Mouse (Mus musculus) layer of hippocampus, adult 11-12 months (tissue): ENCODE data around the gene Gm10282.

Experiments
- DNase-seq: peaks from one replicate; pipeline ENCODE4 v3.0.0; 2022; ENCODE audit warnings: low spot score

Gm10282 gene

DNA sequence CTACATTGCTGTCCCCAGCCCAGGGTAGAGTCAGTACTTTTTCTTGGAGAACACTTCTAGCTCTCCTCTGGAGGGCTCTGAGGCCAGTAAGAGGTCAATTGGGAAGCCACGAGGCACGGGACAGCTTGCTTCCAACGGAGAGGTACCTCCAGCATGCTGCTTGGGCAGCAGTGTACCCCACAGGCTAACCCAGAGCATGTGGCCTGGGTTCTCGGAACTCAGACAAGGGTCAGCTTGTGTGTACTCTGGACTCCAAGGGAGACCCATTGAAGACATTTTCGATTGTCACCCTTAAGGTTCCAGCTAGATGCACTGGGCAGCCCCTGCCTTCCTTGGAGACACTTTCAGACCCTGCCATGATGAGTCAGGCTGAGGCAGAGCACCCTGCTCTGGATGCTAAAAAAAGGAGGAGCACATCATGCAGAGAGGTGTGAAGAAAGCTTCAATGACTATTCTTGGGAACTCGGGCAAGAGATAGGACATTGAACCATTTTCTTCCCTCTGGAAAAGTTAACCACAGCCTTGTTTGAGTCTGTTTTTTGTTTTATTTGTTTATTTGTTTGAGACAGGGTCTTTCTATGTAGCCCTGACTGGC lies 18.2 kb upstream of the Gm10282 start:
- no peak for DNase-seq

DNA sequence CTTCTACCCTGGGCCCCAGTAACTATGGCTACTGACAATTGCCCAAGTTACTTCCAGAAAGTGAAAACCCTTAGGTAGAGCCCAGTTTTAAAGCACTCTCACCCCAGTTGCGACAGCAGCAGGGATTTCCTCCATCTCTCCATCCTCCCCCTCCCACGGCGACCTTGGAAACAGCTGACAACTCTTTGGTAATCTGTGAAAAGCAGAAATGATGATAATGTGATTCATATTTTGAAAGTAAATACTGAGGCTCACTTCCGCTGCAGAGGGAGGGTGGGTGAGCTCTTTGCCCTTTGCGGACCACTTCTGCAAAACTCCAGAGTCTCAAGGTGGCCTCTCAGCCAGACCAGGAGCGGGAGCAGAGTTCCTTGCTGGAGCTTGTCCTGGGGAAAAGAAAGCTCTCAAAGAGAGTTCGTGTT lies 17.4 kb upstream of the Gm10282 start:
- DNase-seq, result no peak

DNA sequence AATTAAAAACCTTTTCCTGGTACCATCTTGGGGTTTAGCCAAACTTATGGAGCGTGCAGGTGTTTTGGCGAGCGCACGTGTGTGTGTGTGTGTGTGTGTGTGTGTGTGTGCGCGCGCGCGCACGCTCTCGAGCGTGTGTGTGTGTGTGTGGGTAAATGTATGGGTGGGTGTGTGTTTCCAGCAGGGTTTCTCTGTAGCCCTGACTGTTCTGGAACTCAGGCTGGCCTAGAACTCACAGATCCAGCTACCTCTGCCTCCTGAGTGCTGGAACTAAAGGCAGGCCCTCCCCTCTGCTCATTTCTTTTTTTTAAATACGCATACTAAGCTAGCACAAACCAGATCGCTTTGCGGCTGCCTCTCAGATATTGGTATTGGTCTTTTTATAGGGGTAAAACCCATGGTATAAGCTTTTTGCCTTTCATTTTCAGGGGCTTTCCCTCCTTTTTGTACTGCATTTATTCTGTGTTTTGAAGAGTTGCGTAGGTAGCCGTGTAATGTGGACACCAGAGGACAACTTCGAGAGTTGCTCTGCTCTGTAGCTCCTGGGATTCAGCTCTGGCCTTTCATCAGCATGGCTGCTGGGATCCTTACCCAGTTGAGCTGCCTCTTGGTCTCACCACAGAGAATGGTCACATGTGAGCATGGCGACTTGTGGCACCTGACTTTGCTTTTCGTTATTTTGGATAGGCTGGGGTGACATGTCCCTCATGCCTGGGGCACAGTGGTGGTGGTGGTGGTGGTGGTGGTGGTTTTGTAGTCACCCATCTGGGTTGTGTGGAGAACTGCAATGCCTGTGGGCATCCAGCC lies 16.8 kb upstream of the Gm10282 start:
- no peak for DNase-seq

DNA sequence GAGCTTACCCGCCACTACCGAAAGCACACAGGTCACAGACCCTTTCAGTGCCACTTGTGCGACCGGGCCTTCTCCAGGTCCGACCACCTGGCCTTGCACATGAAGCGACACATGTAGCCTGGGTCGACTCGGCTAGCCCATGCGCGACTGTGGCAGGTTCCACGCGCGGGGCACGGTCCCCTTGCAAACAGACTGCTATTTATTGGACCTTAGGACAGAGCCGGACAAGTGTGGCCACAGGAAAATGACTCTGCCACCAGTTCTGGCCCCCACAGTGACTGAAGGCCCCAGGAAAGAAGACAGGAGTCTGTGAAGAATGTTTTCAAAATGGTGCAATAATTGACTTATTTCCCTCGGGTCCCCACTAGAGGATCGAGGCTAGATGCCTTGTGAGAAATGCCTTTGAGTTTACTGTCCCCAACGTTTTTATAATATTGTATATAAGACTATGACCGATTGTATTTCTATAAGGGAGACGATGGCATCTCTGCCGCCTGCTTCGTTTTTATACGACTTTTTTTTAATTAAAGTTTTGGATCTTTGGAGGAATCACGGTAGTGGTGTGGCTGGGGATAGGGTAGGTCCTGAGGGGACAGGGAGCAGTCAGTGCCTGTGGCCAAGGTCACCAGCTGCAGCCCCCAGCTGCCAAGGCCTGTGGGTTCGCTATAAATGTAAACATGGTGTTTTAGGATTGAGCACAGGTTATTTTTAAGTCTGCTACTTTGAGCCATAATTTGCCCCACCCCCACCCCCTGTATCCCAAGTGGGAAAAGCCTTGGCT lies 15.9 kb upstream of the Gm10282 start:
- no peak for DNase-seq

DNA sequence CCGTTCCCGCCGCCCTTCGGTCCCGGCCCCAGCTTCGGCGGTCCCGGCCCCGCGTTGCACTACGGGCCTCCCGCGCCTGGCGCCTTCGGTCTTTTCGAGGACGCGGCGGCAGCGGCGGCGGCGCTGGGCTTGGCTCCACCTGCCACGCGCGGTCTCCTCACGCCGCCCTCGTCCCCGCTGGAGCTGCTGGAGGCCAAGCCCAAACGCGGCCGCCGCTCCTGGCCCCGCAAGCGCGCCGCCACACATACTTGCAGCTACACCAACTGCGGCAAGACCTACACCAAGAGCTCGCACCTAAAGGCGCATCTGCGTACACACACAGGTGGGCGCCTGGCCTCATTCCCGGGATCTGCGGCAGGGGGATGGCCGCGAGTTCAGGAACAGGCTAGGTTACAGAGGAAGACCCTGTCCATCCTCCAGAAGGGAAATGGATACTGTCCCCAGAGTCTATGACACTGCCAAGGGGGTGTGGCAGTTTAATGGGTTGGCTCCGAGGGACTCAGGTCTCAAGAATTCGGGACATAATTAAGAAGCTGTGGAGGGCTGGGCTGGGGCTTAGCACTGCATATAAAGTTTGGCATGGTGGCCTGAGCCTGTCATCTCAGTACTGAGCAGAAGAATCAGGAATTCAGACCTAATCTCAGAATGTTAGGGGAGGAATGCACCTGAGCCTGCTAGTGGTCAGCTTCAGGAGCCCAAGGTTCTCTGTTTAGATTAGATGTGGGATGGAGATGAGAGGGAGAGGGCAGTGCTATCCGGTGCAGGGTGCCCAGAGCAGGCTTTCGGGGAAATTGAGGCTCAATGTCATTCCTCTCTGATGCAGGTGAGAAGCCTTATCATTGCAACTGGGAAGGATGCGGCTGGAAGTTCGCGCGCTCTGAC lies 15.1 kb upstream of the Gm10282 start:
- DNase-seq, result no peak

DNA sequence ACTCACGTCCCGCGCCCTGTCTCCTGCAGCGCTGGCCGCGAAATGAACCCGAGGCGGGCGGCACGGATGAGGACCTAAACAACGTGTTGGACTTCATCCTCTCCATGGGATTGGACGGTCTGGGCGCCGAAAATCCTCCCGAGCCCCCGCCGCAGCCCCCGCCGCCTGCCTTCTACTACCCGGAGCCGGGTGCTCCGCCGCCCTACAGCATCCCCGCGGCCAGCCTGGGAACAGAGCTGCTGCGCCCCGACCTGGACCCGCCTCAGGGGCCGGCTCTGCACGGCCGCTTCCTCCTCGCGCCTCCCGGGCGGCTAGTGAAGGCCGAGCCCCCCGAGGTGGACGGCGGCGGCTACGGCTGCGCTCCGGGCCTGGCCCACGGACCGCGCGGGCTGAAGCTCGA lies 14.3 kb upstream of the Gm10282 start:
- DNase-seq, result no peak

DNA sequence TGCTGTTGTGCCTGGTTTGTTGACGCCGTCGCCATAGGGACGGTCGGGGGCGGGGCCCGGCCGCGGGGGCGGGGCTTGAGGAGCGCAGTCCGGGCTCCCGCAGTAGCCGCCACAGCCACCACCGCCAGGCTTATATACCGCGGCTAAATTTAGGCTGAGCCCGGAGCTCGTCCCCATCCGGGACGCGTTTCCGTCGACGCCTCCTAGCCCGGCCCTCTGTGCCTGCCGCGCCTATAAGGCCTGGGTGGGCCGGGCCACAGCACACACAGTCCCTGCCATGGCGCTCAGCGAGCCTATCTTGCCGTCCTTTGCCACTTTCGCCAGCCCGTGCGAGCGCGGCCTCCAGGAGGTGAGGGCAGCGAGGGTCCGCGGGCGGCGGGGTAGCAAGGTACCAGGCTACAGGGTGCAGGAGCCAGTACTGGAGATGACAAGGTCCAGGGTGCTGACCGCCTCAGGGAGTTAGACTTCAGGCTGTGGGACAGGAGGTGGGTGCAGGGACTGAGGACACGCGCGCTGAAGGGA lies 13.8 kb upstream of the Gm10282 start, which contains the start of gene Klf2:
Klf2 (plus strand) TSS at position 233 of the 522 bp plus-strand sequence.
- DNase-seq, result peak; percentile 88

DNA sequence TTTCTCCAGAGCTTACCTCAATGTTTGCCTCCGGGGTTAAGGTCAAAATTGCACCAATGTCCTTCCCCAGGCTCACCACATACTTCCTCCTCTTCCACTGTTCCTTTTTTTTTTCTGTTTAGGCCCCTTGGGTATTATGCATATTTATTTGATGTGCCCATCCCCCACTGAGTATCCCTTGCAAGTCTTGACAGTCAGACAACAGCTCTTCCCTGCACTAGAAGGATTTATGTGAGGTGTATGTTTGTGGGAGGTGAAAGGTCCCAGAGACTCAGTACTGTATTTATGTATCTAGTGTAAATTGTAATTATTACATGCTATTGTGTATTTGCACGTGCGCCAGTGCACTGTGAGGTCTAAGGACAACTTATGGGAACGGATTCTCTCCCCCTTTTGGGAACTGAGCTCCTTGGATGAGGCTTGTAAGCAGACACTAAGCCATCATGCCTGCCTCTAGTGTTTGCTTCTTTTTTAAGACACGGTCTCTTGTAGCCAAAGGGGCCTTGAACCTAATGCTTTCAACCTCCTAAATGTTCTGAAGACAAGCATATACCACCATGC lies 12.8 kb upstream of the Gm10282 start:
- DNase-seq, result no peak

DNA sequence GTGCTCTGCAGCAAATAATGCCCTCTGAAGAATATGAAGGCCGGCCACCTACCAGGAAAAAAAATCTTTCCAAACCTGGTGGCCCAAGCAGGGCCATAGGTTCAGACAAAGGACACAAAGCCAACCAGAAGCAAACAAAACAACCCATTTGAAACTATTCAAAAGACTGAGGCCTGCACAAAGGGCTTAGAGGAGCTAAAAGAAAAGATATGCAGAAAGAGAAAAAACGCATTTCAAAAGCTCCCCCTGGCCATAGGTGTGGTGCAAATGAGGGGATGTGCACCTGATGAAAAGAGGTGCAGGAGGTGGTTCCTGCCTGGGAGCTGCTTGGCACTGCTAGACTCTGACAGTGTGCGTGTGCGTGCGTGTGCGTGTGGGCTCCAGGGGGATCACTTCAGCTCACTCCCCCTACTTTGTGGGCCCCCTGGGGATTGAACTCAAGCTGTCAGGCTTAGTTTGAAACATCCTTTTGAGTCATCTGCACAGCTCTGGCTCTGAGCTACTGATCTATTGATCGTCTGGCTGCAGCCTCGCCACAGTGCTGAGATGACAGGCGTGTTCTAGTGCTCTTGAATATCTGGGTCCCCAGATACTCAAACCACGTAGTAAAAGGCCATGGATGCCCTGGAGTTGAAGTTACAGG lies 11.1 kb upstream of the Gm10282 start:
- DNase-seq, result no peak

DNA sequence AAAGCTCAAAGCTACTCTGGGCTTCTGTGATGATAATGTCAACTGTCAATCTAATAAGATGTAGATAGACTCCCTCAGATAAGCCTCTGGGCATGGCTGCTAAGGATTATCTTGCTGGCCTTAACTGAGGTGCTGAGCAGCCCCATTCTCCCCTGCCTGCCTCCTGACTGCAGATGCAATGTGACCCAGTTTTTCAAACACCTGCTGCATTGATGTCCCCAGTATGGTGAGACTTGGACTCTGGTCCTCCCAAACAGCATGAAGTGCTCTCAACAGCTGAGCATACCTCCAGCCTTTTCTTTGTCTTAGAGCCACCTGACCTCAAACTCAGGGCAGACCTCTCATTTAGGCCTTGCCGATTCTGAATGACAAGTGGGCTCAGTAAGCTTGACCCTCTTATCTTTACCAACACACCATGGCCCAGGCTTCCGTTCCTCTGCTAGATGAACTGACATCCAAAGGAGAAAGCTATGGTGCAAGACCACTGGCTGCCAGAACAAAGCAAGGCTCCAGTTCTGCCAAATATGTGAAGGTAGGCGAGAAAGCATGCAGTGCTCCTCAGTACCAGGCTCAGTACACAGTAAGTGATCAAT lies 8.0 kb upstream of the Gm10282 start:
- DNase-seq, result no peak

DNA sequence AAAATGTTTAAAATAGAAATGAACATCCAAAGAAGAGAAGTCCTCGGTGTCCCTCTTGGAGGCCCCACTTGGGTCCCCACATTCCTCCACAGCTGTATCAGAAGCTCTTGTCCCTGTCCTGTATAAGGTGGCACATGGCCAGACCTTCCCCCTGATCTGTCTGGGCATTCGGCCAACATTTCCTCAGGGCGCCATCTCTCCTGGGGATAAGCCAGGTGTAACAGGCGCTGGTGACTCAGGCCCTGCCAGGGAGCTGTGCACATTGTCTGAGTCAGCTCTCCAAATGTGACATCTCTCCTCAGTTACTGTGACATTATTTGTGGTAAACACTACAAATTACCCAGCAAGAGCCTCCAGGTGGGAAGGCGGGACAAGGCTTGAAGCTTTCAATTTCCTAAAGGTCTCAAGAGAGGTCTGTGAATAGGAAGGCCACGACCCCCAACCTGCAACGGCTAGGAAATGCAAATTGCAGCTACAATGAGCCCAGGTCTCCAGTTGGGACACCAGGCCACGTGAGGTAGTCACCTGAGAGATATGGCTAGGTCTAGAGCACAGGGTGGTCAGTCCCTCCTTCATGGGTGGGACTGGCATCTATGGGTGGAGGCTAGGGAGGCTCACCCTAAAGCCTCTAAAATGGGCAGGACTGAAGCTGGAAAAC lies 5.9 kb upstream of the Gm10282 start:
- peak; percentile 76 for DNase-seq

DNA sequence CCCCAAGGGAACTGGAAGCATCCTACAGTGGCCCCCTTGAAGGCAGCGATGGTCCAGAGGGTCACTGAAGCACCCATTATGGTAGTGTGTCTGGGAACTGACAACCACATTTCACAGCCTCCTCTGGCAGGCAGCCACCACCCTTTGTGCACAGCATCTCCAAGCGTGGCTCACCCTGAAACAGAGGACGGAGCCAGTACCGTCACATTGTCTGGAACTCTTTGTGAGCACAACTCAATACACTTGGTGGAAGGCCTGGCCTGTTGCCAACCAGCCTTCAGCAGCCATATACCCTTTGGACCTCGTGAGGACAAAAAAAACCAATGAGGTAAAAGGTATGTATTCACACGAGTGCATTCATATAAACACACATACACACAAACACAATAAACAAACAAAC lies 3.2 kb upstream of the Gm10282 start:
- no peak for DNase-seq

DNA sequence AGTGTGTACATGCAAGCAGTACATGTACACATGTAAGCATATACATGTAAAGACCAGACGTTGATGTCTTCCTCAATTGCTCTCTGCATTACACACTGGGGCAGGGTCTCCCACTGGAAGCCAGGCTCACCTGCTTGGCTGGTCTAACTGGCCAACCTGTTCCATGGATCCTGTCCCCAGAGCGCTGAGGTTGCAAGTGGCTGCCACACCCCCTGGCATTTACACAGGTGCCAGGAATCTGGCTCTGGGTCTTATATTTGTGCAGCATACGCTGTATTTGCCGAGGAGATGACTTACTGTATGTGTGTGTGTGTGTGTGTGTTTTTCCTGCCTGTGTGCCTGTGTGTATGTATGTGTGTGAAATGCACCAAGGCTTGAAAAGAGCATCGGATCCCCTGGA lies 1.9 kb upstream of the Gm10282 start:
- DNase-seq, result no peak

DNA sequence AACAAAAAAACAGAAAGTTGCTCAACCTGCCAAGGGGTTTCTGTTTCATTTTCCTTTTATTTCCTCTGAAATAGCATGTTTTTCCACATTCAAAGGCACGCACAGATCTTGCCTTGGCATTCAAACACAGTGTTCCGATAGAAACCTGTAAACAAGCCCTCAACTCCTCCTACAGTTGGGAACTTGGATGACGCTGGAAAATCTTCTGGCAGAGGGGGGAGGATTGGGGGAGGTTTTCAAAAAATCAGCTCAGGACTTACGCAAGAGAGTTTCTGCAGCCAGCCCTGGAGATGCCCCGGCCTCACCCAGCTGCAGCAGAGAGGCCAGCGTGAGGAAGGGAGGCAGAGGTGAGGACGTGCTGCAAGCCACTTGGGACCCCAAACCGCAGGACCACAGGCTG lies 1.4 kb downstream of the Gm10282 start:
- peak; percentile 22 for DNase-seq

DNA sequence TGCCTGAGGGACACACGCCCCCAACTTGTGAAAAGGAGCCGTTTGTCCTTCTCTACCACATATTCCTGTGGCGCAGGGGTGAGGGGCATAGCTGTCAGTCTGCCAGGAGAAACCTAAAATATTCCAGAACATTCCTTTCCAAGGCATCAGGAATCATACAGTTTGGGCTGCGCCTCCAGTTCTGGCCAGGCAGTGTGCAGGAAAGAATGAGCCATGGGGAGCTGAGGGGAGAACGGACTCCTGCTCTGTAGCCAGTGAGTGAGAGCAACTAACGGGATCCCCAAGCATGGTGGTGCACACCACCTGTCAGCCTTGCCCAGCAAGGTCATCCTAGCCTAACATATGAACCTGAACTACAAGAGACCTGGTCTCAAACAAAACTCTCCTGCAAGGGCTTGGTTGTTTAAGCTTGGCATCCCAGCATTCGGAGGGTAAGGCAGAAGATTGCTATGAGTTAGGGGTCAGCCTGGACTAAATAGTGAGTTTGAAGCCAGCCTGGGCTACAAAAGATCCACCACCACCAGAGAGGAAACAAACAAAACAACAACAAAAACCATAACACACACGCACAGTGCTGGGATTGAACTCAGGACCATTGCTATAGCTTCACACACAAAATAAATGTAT lies 2.0 kb downstream of the Gm10282 start:
- no peak for DNase-seq

DNA sequence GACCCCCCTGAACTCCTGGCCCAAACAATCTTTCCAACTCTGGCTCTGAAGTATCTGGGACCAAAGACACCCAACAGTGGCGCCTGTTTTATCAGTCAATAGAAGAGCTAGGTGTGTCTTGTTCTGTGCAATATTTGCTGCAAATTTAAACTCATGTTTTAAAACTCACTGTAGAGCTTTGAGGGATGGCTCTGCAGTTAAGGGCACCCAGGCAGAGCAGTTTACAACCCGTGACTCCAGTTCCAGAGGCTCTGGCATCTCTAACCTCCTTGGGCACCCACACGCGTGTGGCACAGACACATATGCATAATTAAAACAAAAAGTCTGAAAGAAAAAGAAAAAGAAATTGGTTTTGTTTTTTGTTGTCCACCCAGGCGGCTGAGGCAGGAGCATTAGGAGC lies 3.6 kb downstream of the Gm10282 start:
- no peak for DNase-seq

DNA sequence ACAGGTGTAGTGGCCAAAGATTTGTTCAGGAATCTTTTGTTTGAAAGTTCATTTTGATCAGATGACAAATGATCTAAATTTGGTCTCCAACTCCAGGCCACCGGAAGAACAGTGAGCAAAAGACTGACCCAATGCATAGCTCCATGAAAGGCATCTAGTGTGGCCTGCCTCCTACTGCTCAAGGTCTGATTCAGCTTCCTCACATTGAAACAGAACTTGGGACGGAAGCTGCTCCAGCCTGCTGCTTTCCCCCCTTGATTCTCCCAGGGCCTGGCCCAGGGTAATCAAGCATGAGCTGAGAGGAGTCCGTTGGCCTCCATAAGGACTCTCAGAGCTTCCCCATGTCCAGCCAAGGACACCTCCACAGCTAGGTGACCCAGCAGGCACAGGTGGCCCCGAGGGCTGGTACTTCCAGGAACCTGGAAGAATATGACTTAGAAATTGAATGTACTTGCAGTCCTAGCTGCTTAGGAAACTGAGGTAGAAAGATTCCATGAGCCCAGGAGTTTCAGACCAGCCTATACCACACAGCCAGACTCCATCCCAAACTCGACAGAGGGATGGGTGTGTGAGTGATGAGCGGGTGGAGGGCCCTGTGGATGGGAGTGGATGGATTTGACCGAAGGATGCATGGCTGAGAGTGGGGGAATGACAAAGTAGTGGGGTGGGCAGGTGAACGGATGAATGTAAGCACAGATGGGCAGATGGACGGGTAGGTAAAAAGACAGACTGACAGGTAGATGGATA lies 4.2 kb downstream of the Gm10282 start:
- DNase-seq, result no peak

DNA sequence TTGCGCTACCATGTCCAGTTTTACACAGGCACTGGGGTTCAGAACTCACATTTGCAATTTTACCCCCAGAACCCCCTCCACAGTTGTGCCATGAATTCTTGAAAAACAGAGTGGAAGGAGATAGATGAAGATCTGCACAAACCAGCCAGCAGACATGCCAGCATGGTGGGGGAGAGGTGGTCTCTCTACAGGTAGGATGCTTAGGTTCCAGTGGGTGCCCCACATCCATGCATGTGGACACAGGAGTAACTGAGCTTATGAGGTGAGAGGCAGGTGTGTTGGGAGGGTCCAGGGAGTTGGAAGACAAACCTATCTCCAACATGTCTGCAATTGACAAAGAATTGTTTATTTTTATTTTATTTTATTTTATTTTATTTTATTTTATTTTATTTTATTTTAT lies 6.1 kb downstream of the Gm10282 start:
- no peak for DNase-seq

DNA sequence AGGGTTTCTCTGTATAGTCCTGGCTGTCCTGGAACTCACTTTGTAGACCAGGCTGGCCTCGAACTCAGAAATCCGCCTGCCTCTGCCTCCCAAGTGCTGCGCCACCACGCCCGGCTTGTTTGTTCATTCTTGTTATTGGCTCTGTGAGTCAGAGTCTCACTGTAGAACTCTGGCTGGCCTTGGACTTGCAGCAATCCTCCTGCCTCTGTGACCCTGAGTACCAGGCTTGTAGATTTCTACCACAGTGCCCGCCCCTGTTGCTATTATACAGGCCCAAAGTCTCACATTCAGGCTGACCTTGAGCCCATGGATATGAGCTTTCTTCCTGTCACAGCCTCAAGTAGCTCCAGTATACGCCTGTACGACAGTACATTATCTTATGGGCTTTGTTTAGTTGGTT lies 8.5 kb downstream of the Gm10282 start:
- no peak for DNase-seq
